Mouse (Mus musculus): ENCODE measurements around the gene Grid2.

DNA sequence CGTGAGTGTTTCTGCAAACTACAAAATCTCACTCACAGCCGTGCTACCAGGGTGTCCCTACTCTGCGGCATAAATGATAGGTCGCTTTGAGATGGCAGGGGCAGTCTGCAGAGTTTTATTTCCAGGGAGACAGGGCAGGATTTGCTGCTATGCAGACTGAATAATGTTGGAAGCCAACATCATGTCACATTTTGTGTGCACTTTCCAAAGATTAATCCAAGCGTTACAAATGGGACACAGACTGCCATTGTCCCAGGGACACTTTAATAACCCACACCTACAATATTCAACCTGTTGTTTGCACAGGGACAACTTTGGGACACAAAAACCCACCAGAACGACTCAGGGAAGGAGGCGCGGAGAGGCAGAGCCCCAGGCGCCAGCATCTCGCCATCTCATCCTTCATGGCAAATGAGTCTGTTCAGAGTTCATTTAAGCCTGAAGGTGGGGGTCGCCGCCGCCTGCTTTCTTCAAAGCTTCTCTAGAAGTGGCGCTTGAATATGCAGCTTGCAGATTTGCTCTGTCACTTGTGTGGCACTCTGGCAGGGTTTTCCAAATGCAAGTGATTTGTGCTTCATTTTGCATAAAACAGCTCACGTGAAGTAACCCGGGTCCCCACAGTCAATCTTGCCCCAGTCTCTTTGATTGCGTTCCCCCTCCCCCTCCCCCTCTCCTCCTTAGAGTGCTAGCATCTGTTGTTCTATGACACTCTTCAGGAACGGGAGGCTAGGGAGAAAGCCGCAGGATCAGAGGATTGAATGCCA, 1432.7 kb downstream of the Grid2 start:
- no peak for TF ChIP-seq MYB (IDR thresholded peaks at IDR 0.05; ENCODE audit: low read depth, low read length)
- TF ChIP-seq CTCF (IDR thresholded peaks at IDR 0.05 in 2 of 3, conservative IDR thresholded peaks at IDR 0.05 in 1 of 3; ENCODE audit: control insufficient read depth in 1 of 3, insufficient read depth in 1 of 3, low read depth in 2 of 3, low read length in 3 of 3, poor library complexity in 1 of 3, severe bottlenecking in 1 of 3), result no peak

Measured in MEL (cell line).